In the genomic region with DNA sequence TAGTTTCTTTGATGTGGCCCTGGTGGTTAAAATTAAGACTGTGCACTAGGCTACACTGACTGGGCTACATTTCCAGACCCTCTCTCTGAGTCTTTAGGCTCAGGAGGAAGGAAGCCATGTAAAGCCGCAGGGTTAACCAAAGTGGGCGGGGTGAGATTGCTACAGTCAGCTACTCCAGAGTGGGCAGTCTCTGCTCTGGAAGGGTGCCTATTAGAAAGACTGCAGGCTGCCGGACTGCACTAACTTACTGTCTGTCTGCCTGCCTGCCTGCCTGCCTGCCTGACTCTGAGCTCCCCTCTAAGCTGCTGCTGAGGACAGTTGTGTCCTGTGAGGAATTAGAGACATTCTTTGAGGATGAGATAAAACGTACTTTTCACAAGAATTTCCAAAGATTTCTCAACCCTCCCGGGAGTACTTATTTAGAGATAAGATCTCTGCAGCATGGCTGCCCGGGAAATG, we compare ENCODE assay signal across 9 mouse cellular contexts. TPM values are rescaled to one million over a fixed set of nuclear protein-coding genes. Genes with fewer than 3 reads are reported as not detected.
DNase-seq lines count a peak whose midpoint lies in the region; ATAC-seq and TF ChIP-seq lines count a peak whose summit lies in the region.
"Had no signal": no experiment of that assay in that cellular context is flagged by ENCODE, and none has a peak within 500 bp of the region (broad histone marks: within the 10 kb centered on the region; RNA-seq: fewer than 3 reads in every experiment).

No protein-coding gene starts in this region.

- no peak for TF ChIP-seq CTCF in midbrain, postnatal 0 days (IDR thresholded peaks at IDR 0.05)

- 0 out of 2 replicates have a peak, but pooled peaks cover 9% of the 10 kb centered on the region for H3K27me3 ChIP-seq in forebrain, embryonic 12.5 days
- no peaks in the 10 kb centered on the region for H3K27me3 ChIP-seq in forebrain, embryonic 11.5 days (ENCODE audit: control insufficient read depth, insufficient read depth, low read length)
- no peaks in the 10 kb centered on the region; the same call in 1 of the 2 replicates for H3K27me3 ChIP-seq in midbrain, postnatal 0 days (ENCODE audit: insufficient read depth, low read length)

- intact Hi-C loops in left cerebral cortex, postnatal 36 days (cut with DNase I): no loop called here

- 27% methylated on average over 6 of the region's 6 CpGs for WGBS in forebrain, embryonic 12.5 days
- WGBS in forebrain, embryonic 11.5 days: 32% methylated on average over 6 of the region's 6 CpGs
- WGBS in midbrain, postnatal 0 days: 30% methylated on average over 6 of the region's 6 CpGs

- no peak for DNase-seq in forebrain, embryonic 11.5 days (ENCODE audit: low spot score)
- peak; percentile 41 for DNase-seq in Muller cell, postnatal 12 days (ENCODE audit: inconsistent ontology term)
- peak; percentile 53 for DNase-seq in forelimb bud, embryonic 11.5 days (ENCODE audit: low read depth, low spot score)
- peak; percentile 61 for DNase-seq in kidney, postnatal 10 days
- no peak for DNase-seq in left cerebral cortex, postnatal 36 days (ENCODE audit: low spot score in 2 of 2)
- no peak for DNase-seq in midbrain, postnatal 0 days (ENCODE audit: low spot score)

- peaks cover 40% of the 10 kb centered on the region for H3K4me1 ChIP-seq in forebrain, embryonic 12.5 days
- H3K4me1 ChIP-seq in forebrain, embryonic 11.5 days (replicated peaks; ENCODE audit: control insufficient read depth, insufficient read depth, low read length): peaks cover 11% of the 10 kb centered on the region
- no peaks in the 10 kb centered on the region for H3K4me1 ChIP-seq in midbrain, postnatal 0 days (ENCODE audit: insufficient read depth, low read length)

- peak overlapping the region; percentile 43; the same call in 1 of the 2 replicates for H3K9ac ChIP-seq in forebrain, embryonic 12.5 days
- H3K9ac ChIP-seq in forebrain, embryonic 11.5 days (ENCODE audit: low read length): no peak overlapping the region
- no peak overlapping the region for H3K9ac ChIP-seq in midbrain, postnatal 0 days (replicated peaks; ENCODE audit: low read length, poor library complexity, severe bottlenecking)

- H3K9me3 ChIP-seq in forebrain, embryonic 12.5 days: no peaks in the 10 kb centered on the region
- no peaks in the 10 kb centered on the region for H3K9me3 ChIP-seq in forebrain, embryonic 11.5 days (ENCODE audit: control insufficient read depth, low read length)
- H3K9me3 ChIP-seq in midbrain, postnatal 0 days (ENCODE audit: low read length): no peaks in the 10 kb centered on the region
- H3K9me3 ChIP-seq: G1E had no signal

- H3K36me3 ChIP-seq in forebrain, embryonic 12.5 days (replicated peaks): peaks cover 14% of the 10 kb centered on the region
- no peaks in the 10 kb centered on the region for H3K36me3 ChIP-seq in forebrain, embryonic 11.5 days (ENCODE audit: control insufficient read depth, insufficient read depth, low read length)
- H3K36me3 ChIP-seq in midbrain, postnatal 0 days (ENCODE audit: insufficient read depth, low read length): peaks cover 4% of the 10 kb centered on the region; the same call in 1 of the 2 replicates
- H3K36me3 ChIP-seq: G1E had no signal

- ATAC-seq in forebrain, embryonic 12.5 days (ENCODE audit: low FRiP score): no peak
- no peak for ATAC-seq in forebrain, embryonic 11.5 days (replicated peaks; ENCODE audit: low FRiP score)
- ATAC-seq in megakaryocyte, adult 5-6 weeks (ENCODE audit: poor library complexity, severe bottlenecking): peak; percentile 99
- ATAC-seq in midbrain, postnatal 0 days (ENCODE audit: low FRiP score): no peak

- no peak overlapping the region for H3K4me2 ChIP-seq in forebrain, embryonic 12.5 days
- H3K4me2 ChIP-seq in forebrain, embryonic 11.5 days (ENCODE audit: low read depth, low read length, severe bottlenecking): no peak overlapping the region
- H3K4me2 ChIP-seq in midbrain, postnatal 0 days (ENCODE audit: low read depth, low read length, poor library complexity, severe bottlenecking): no peak overlapping the region

- peak overlapping the region; percentile 27; the same call in 1 of the 2 replicates for H3K27ac ChIP-seq in forebrain, embryonic 12.5 days
- H3K27ac ChIP-seq in forebrain, embryonic 11.5 days (ENCODE audit: low read depth, low read length): no peak overlapping the region
- no peak overlapping the region for H3K27ac ChIP-seq in midbrain, postnatal 0 days (ENCODE audit: low read depth, low read length)

- no peak overlapping the region for H3K4me3 ChIP-seq in forebrain, embryonic 12.5 days (replicated peaks)
- no peak overlapping the region for H3K4me3 ChIP-seq in forebrain, embryonic 11.5 days (ENCODE audit: low read depth, low read length)
- H3K4me3 ChIP-seq in midbrain, postnatal 0 days (ENCODE audit: low read depth, low read length): no peak overlapping the region

RNA-seq across cellular contexts. Expression of a gene that starts 30.5 kb away (rescaled TPM):
- 64.7 and 67.1 TPM in 2 replicates for polyA plus RNA-seq in forebrain, embryonic 12.5 days (2016; fragmentation: Nextera tagmentation; extraction: Ambion mirVana)
- 59.2 and 59.7 TPM in 2 replicates for polyA plus RNA-seq in forebrain, embryonic 11.5 days (2014; fragmentation: Nextera tagmentation; extraction: Ambion mirVana)
- 64.6 and 75.6 TPM in 2 replicates for total RNA-seq in megakaryocyte, adult 5-6 weeks (2015)
- total RNA-seq in megakaryocyte, adult 5-6 weeks (2017): 42.3 and 45.3 TPM in 2 replicates
- total RNA-seq in left cerebral cortex, postnatal 36 days (2021): 10 to 100 TPM; 32.3 to 42.2 TPM
- total RNA-seq in midbrain, postnatal 0 days (2014; rRNA removed): 93.5 and 94.2 TPM in 2 replicates
- polyA plus RNA-seq in midbrain, postnatal 0 days (2015; fragmentation: Nextera tagmentation; extraction: Ambion mirVana): 75.8 and 76.8 TPM in 2 replicates

Comparison
In these comparisons a context has a peak if more than half of its experiments do, and no peak if none do; other contexts are left out.
1. DNase-seq: peak in Muller cell, postnatal 12 days (single experiment), forelimb bud, embryonic 11.5 days (single experiment) and kidney, postnatal 10 days (single experiment); none in forebrain, embryonic 11.5 days (single experiment), left cerebral cortex, postnatal 36 days (0 of 2) and midbrain, postnatal 0 days (single experiment).